8 mouse cellular contexts compared by ENCODE assay signal in genomic region chr11:106084911-106085561, GRCm38 (mm10). TPM values are rescaled to one million over a fixed set of nuclear protein-coding genes. Genes with fewer than 3 reads are reported as not detected.
DNase-seq lines count a peak whose midpoint lies in the region; ATAC-seq and TF ChIP-seq lines count a peak whose summit lies in the region.

No protein-coding gene starts in this region.

- H3K4me3 ChIP-seq in bone marrow, adult 2 months (replicated peaks; ENCODE audit: control insufficient read depth, low read depth, low read length) = peak overlapping the region; percentile 79
- H3K4me3 ChIP-seq in embryonic facial prominence, embryonic 15.5 days (replicated peaks) = peak overlapping the region; percentile 98
- peak overlapping the region; percentile 93 for H3K4me3 ChIP-seq in heart, embryonic 11.5 days (ENCODE audit: low read depth, low read length)
- peak overlapping the region; percentile 100 for H3K4me3 ChIP-seq in kidney, postnatal 0 days (replicated peaks; ENCODE audit: low read depth, low read length)
- H3K4me3 ChIP-seq in liver, embryonic 11.5 days (ENCODE audit: low read depth, low read length) = peak overlapping the region; percentile 95

- H3K9me3 ChIP-seq in embryonic facial prominence, embryonic 15.5 days (replicated peaks) = no peaks in the 10 kb centered on the region
- no peaks in the 10 kb centered on the region for H3K9me3 ChIP-seq in heart, embryonic 11.5 days (replicated peaks; ENCODE audit: control insufficient read depth, low read length)
- no peaks in the 10 kb centered on the region for H3K9me3 ChIP-seq in kidney, postnatal 0 days (replicated peaks; ENCODE audit: low read length)
- no peaks in the 10 kb centered on the region for H3K9me3 ChIP-seq in liver, embryonic 11.5 days (ENCODE audit: control insufficient read depth, low read length)

- H3K4me1 ChIP-seq in bone marrow, adult 2 months (ENCODE audit: control insufficient read depth, insufficient read depth, low read length) = no peaks in the 10 kb centered on the region; the same call in 1 of the 2 replicates
- peaks cover 12% of the 10 kb centered on the region for H3K4me1 ChIP-seq in embryonic facial prominence, embryonic 15.5 days
- 0 out of 2 replicates have a peak, but pooled peaks cover 3% of the 10 kb centered on the region for H3K4me1 ChIP-seq in heart, embryonic 11.5 days (ENCODE audit: control insufficient read depth, insufficient read depth, low read length)
- H3K4me1 ChIP-seq in kidney, postnatal 0 days (replicated peaks; ENCODE audit: insufficient read depth, low read length) = peaks cover 9% of the 10 kb centered on the region
- peaks cover 7% of the 10 kb centered on the region; the same call in 1 of the 2 replicates for H3K4me1 ChIP-seq in liver, embryonic 11.5 days (replicated peaks; ENCODE audit: control insufficient read depth, insufficient read depth, low read length)

- DNase-seq in B cell, adult 2 months = peak; percentile 76 to 77
- DNase-seq in kidney, postnatal 0 days (ENCODE audit: low spot score) = peak; percentile 87
- peak; percentile 82 for DNase-seq in liver, embryonic 11.5 days (ENCODE audit: low spot score)
- DNase-seq in naive thymus-derived CD4-positive, alpha-beta T cell, adult 2 months (ENCODE audit: low read depth) = peak; percentile 76
- DNase-seq in spleen, postnatal 4 days (ENCODE audit: low spot score in 2 of 2) = peak; percentile 73 to 88

- no peaks in the 10 kb centered on the region for H3K27me3 ChIP-seq in embryonic facial prominence, embryonic 15.5 days
- no peaks in the 10 kb centered on the region for H3K27me3 ChIP-seq in heart, embryonic 11.5 days (ENCODE audit: control insufficient read depth, insufficient read depth, low read length)
- no peaks in the 10 kb centered on the region for H3K27me3 ChIP-seq in kidney, postnatal 0 days (ENCODE audit: insufficient read depth, low read length)
- no peaks in the 10 kb centered on the region for H3K27me3 ChIP-seq in liver, embryonic 11.5 days (replicated peaks; ENCODE audit: control insufficient read depth, insufficient read depth, low read length)

- WGBS in bone marrow, adult 2 months = under 1% methylated on average over 61 of the region's 61 CpGs
- WGBS in embryonic facial prominence, embryonic 15.5 days = under 1% methylated on average over 61 of the region's 61 CpGs
- whole genome bisulfite sequencing in heart, embryonic 11.5 days (ENCODE audit: insufficient replicate concordance) = under 1% methylated on average over 60 of the region's 61 CpGs
- under 1% methylated on average over 60 of the region's 61 CpGs for WGBS in kidney, postnatal 0 days
- WGBS in liver, embryonic 11.5 days = under 1% methylated on average over 61 of the region's 61 CpGs

- H3K9ac ChIP-seq in embryonic facial prominence, embryonic 15.5 days = peak overlapping the region; percentile 94
- peak overlapping the region; percentile 94 for H3K9ac ChIP-seq in heart, embryonic 11.5 days (ENCODE audit: low read depth, low read length)
- peak overlapping the region; percentile 97 for H3K9ac ChIP-seq in kidney, postnatal 0 days (ENCODE audit: low read depth, low read length)
- peak overlapping the region; percentile 76 for H3K9ac ChIP-seq in liver, embryonic 11.5 days (ENCODE audit: low read depth, low read length)

- no peak for TF ChIP-seq CTCF in bone marrow, adult 2 months (IDR thresholded peaks at IDR 0.05; ENCODE audit: control insufficient read depth, insufficient read depth, low read length)
- TF ChIP-seq CTCF in kidney, postnatal 0 days (IDR thresholded peaks at IDR 0.05; ENCODE audit: low read depth) = no peak

- peak overlapping the region; percentile 89 for H3K27ac ChIP-seq in bone marrow, adult 2 months (ENCODE audit: control insufficient read depth, insufficient read depth, low read depth, low read length, poor library complexity)
- H3K27ac ChIP-seq in embryonic facial prominence, embryonic 15.5 days (replicated peaks) = peak overlapping the region; percentile 99
- H3K27ac ChIP-seq in heart, embryonic 11.5 days (ENCODE audit: low read depth, low read length) = peak overlapping the region; percentile 98
- peak overlapping the region; percentile 100 for H3K27ac ChIP-seq in kidney, postnatal 0 days
- H3K27ac ChIP-seq in liver, embryonic 11.5 days (ENCODE audit: low read depth, low read length) = peak overlapping the region; percentile 97

- peak overlapping the region; percentile 54 for H3K4me2 ChIP-seq in embryonic facial prominence, embryonic 15.5 days (replicated peaks)
- H3K4me2 ChIP-seq in heart, embryonic 11.5 days = peak overlapping the region; percentile 62
- H3K4me2 ChIP-seq in kidney, postnatal 0 days (ENCODE audit: low read length) = peak overlapping the region; percentile 57
- H3K4me2 ChIP-seq in liver, embryonic 11.5 days = peak overlapping the region; percentile 93

- ATAC-seq in embryonic facial prominence, embryonic 15.5 days (ENCODE audit: insufficient number of reproducible peaks, low FRiP score, low TSS enrichment, low read depth) = peak; percentile 67
- ATAC-seq in heart, embryonic 11.5 days (replicated peaks; ENCODE audit: insufficient number of reproducible peaks, low FRiP score, low TSS enrichment) = peak; percentile 79
- ATAC-seq in kidney, postnatal 0 days (replicated peaks; ENCODE audit: low FRiP score, low read depth) = peak; percentile 69
- peak; percentile 76 for ATAC-seq in liver, embryonic 11.5 days (replicated peaks; ENCODE audit: low FRiP score)

- TF ChIP-seq POLR2A in bone marrow, adult 2 months (IDR thresholded peaks at IDR 0.05; ENCODE audit: borderline replicate concordance, control insufficient read depth, low read depth, low read length) = no peak

- H3K36me3 ChIP-seq in embryonic facial prominence, embryonic 15.5 days = no peaks in the 10 kb centered on the region
- H3K36me3 ChIP-seq in heart, embryonic 11.5 days (ENCODE audit: control insufficient read depth, insufficient read depth, low read length) = no peaks in the 10 kb centered on the region
- H3K36me3 ChIP-seq in kidney, postnatal 0 days (ENCODE audit: insufficient read depth, low read length) = no peaks in the 10 kb centered on the region
- H3K36me3 ChIP-seq in liver, embryonic 11.5 days (ENCODE audit: control insufficient read depth, insufficient read depth, low read length) = no peaks in the 10 kb centered on the region

RNA-seq across cellular contexts. Expression of gene Map3k3, which starts 0.6 kb away (rescaled TPM):
- 7.3 and 14.4 TPM in 2 replicates for polyA plus RNA-seq in bone marrow, adult 2 months (2011; ENCODE audit: insufficient read depth, insufficient read length, low replicate concordance, missing spikeins)
- polyA plus RNA-seq in embryonic facial prominence, embryonic 15.5 days (2015; fragmentation: Nextera tagmentation; extraction: Ambion mirVana) = 27.5 and 27.6 TPM in 2 replicates
- polyA plus RNA-seq in heart, embryonic 11.5 days (2014; fragmentation: Nextera tagmentation; extraction: Ambion mirVana) = 20.8 and 22.2 TPM in 2 replicates
- polyA plus RNA-seq in kidney, postnatal 0 days (2015; fragmentation: Nextera tagmentation; extraction: Ambion mirVana) = 20.0 and 20.5 TPM in 2 replicates
- 12.8 and 17.4 TPM in 2 replicates for polyA plus RNA-seq in liver, embryonic 11.5 days (2014; fragmentation: Nextera tagmentation; extraction: Ambion mirVana)

RNA-seq across cellular contexts. Expression of gene Taco1, which starts 19.2 kb away (rescaled TPM):
- 6.6 and 11.8 TPM in 2 replicates for polyA plus RNA-seq in bone marrow, adult 2 months (2011; ENCODE audit: insufficient read depth, insufficient read length, low replicate concordance, missing spikeins)
- polyA plus RNA-seq in embryonic facial prominence, embryonic 15.5 days (2015; fragmentation: Nextera tagmentation; extraction: Ambion mirVana) = 9.2 and 10.1 TPM in 2 replicates
- 9.7 and 11.0 TPM in 2 replicates for polyA plus RNA-seq in heart, embryonic 11.5 days (2014; fragmentation: Nextera tagmentation; extraction: Ambion mirVana)
- 10.5 and 10.8 TPM in 2 replicates for polyA plus RNA-seq in kidney, postnatal 0 days (2015; fragmentation: Nextera tagmentation; extraction: Ambion mirVana)
- 12.8 and 13.8 TPM in 2 replicates for polyA plus RNA-seq in liver, embryonic 11.5 days (2014; fragmentation: Nextera tagmentation; extraction: Ambion mirVana)

RNA-seq across cellular contexts. Expression of gene Dcaf7, which starts 48.4 kb away (rescaled TPM):
- 15.9 and 16.9 TPM in 2 replicates for polyA plus RNA-seq in bone marrow, adult 2 months (2011; ENCODE audit: insufficient read depth, insufficient read length, low replicate concordance, missing spikeins)
- polyA plus RNA-seq in embryonic facial prominence, embryonic 15.5 days (2015; fragmentation: Nextera tagmentation; extraction: Ambion mirVana) = 59.9 and 64.3 TPM in 2 replicates
- polyA plus RNA-seq in heart, embryonic 11.5 days (2014; fragmentation: Nextera tagmentation; extraction: Ambion mirVana) = 50.5 and 51.8 TPM in 2 replicates
- 41.0 and 43.1 TPM in 2 replicates for polyA plus RNA-seq in kidney, postnatal 0 days (2015; fragmentation: Nextera tagmentation; extraction: Ambion mirVana)
- 53.9 and 61.2 TPM in 2 replicates for polyA plus RNA-seq in liver, embryonic 11.5 days (2014; fragmentation: Nextera tagmentation; extraction: Ambion mirVana)

Comparison
In these comparisons a context has a peak if more than half of its experiments do, and no peak if none do; other contexts are left out.
1. Peak in every context shown above with its lines: DNase-seq, ATAC-seq, H3K4me3 ChIP-seq and H3K27ac ChIP-seq.